Mouse (Mus musculus) neural tube, embryonic 12.5 days (tissue): ENCODE measurements around the gene Serp1. TPM values are rescaled to one million over a fixed set of nuclear protein-coding genes. Genes with fewer than 3 reads are reported as not detected.
"Not testable (repeated sequence)": the region's sequence is repeated elsewhere in the genome, so short reads cannot be mapped to it uniquely, and the experiment has no call there.

ENCODE experiments used
- ATAC-seq: fragments of 200-750 bp; cut with Nextera tagmentation; 2 replicates; pipeline ENCODE4 v1.8.0; 2017; ENCODE audit warnings: low read depth, mild to moderate bottlenecking, moderate TSS enrichment, moderate library complexity; ENCODE audit not compliant: low FRiP score
- H3K27ac ChIP-seq: fragments of 300-500 bp; sonication (generic); 2 replicates; pipeline ENCODE4 v1.5.1; 2016
- H3K27me3 ChIP-seq: fragments of 300-500 bp; sonication (generic); replicated peaks from 2 replicates; pipeline ENCODE4 v1.6.1; 2016; ENCODE audit warnings: mild to moderate bottlenecking
- H3K36me3 ChIP-seq: fragments of 300-500 bp; sonication (generic); 2 replicates; pipeline ENCODE4 v1.6.1; 2016; ENCODE audit warnings: mild to moderate bottlenecking
- H3K4me1 ChIP-seq: fragments of 300-500 bp; sonication (generic); 2 replicates; pipeline ENCODE4 v1.6.1; 2016
- H3K4me2 ChIP-seq: fragments of 300-500 bp; sonication (generic); replicated peaks from 2 replicates; pipeline ENCODE4 v1.6.1; 2016; ENCODE audit warnings: mild to moderate bottlenecking
- H3K4me3 ChIP-seq: fragments of 300-500 bp; sonication (generic); 2 replicates; pipeline ENCODE4 v1.5.1; 2016
- H3K9ac ChIP-seq: fragments of 300-500 bp; sonication (generic); 2 replicates; pipeline ENCODE4 v1.6.1; 2016; ENCODE audit warnings: mild to moderate bottlenecking
- H3K9me3 ChIP-seq: fragments of 300-500 bp; sonication (generic); 2 replicates; pipeline ENCODE4 v1.6.1; 2016; ENCODE audit warnings: mild to moderate bottlenecking
- WGBS: fragments of 180-500 bp; shearing (Covaris S2); methylation state at CpG from one replicate; pipeline ENCODE4 v1.1.7; 2016; 5-methylcytosine and 5-hydroxymethylcytosine counted together
- polyA plus RNA-seq: library from polyadenylated mRNA; unstranded; fragments of >200 nt; fragmentation: Nextera tagmentation; extraction: Ambion mirVana; gene quantifications from 2 replicates; pipeline ENCODE4 v1.2.1, GENCODE M21; 2016

The Serp1 gene
- polyA plus RNA-seq, 1 experiment from 2014 or later: 116 TPM

DNA sequence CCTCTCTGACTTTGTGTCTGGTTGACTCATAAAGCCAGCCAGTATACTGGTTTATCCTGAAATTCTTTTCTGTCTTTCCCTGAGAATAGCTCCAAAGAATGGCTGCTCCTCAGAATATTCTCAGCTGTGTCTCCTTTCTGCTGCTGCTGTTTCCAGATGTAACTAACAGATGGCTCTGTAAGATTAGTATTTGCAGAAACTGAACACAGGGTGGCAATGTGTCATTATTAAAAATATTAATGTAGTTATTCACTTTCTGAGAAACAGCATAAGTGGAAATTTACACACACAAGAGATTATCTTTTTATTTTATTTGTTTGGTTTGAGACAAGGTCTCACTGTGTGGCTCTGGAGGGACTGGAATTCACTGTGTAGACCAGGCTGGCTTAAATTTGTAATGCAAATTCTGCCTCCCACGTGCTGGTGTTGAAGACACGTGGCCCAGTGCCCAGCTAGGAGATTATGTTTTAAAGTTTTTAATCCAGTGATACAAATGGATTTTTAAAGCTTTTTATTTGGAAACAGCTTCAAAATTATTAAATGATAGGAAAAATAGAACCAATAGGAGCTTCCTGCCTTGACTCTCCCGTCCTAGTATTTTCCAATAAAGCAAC, 21.9 kb downstream of the Serp1 start:
- Histone ChIP-seq H3K9ac (no peak overlapping the region), H3K4me2 (no peak overlapping the region), H3K27me3 (no peaks in the 10 kb centered on the region), H3K9me3 (no peaks in the 10 kb centered on the region), H3K27ac (no peak overlapping the region), H3K4me3 (no peak overlapping the region), H3K4me1 (no peaks in the 10 kb centered on the region), H3K36me3 (no peaks in the 10 kb centered on the region)
- ATAC-seq: no peak
- 67% methylated on average over 3 of the region's 3 CpGs for WGBS

DNA sequence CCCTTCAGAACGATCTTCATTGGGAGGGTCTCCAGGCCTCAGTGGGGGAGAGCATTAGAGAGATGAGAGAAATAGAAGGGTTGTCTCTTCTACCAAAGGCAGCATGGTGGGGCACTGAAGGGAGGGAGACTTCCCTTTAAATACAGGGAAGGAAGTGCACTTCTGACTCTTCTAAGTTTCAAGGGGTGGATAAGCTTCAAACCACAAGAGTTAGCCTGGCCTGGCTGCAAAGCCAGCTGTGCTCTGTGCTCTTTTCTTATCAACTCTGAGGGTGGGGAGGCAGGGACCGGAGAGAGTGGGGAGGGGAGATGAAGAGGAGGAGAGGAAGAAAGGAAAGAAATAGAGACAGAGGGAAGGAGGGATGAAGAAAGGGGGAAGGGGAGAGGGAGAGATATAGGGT, 23.7 kb downstream of the Serp1 start:
- Histone ChIP-seq H3K27ac (no peak overlapping the region), H3K4me3 (no peak overlapping the region), H3K4me2 (no peak overlapping the region), H3K36me3 (no peaks in the 10 kb centered on the region), H3K27me3 (no peaks in the 10 kb centered on the region), H3K4me1 (no peaks in the 10 kb centered on the region), H3K9me3 (no peaks in the 10 kb centered on the region), H3K9ac (no peak overlapping the region)
- WGBS: 84% methylated on average over 2 of the region's 2 CpGs
- ATAC-seq: no peak

- H3K27me3 ChIP-seq: no peaks in the 10 kb centered on the region
- no peak overlapping the region for H3K9ac ChIP-seq
- H3K4me2 ChIP-seq: no peak overlapping the region
- ATAC-seq: no peak
- no peaks in the 10 kb centered on the region for H3K9me3 ChIP-seq
- no peak overlapping the region for H3K4me3 ChIP-seq
- H3K36me3 ChIP-seq: no peaks in the 10 kb centered on the region
- WGBS: 83% methylated on average over 4 of the region's 4 CpGs
- no peak overlapping the region for H3K27ac ChIP-seq
- no peaks in the 10 kb centered on the region for H3K4me1 ChIP-seq
Observed at GRCm38 (mm10) chr3:58493621-58494020, 32.1 kb downstream of the Serp1 start.

GRCm38 (mm10) chr3:58490787-58491186, 34.9 kb downstream of the Serp1 start:
- 80% methylated on average over 7 of the region's 7 CpGs for WGBS
- Histone ChIP-seq H3K4me3 (no peak overlapping the region), H3K4me2 (no peak overlapping the region), H3K36me3 (no peaks in the 10 kb centered on the region), H3K27me3 (no peaks in the 10 kb centered on the region), H3K9ac (no peak overlapping the region), H3K9me3 (no peaks in the 10 kb centered on the region), H3K27ac (no peak overlapping the region), H3K4me1 (no peaks in the 10 kb centered on the region)
- ATAC-seq: no peak

DNA sequence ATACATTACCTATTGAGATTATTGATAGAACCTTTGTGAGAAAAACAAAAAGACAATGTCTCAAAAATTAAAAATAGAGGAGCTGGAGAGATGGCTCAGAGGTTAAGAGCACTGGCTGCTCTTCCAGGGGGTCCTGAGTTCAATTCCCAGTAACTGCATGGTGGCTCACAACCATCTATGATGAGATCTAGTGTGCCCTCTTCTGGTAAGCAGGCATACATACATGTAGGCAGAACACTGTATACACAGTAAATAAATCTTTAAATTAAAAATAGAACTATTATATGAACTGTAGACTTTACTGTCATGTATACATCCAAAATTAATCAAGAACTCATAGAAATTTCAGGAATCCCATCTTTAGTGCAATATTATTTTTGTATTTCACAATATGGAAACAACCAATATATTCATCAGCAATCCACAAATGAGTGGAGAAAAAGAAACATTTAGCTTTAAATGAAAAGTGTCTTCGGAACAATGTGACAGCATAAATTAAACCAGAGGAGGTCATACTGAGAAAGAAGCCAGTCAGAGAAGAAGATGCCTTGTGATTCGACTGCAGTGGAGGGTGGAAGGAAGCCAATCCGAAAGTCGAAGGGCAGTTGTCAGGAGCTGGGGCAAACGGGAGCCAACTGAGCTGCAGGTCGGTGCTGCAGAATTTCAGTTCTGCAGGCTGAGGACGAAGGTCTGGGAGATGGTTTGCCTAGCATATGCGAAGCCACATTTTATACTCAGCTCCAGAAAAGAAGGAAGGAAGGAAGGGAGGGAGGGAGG, 37.5 kb downstream of the Serp1 start:
- Histone ChIP-seq H3K36me3 (no peaks in the 10 kb centered on the region), H3K9me3 (no peaks in the 10 kb centered on the region), H3K4me3 (no peak overlapping the region), H3K4me2 (no peak overlapping the region), H3K9ac (no peak overlapping the region), H3K27me3 (no peaks in the 10 kb centered on the region), H3K4me1 (no peaks in the 10 kb centered on the region), H3K27ac (no peak overlapping the region)
- WGBS: 75% methylated on average over 7 of the region's 8 CpGs
- no peak for ATAC-seq

- ATAC-seq: no peak
- H3K9ac ChIP-seq: no peak overlapping the region
- H3K4me2 ChIP-seq: no peak overlapping the region
- no peaks in the 10 kb centered on the region for H3K4me1 ChIP-seq
- no peak overlapping the region for H3K27ac ChIP-seq
- no peaks in the 10 kb centered on the region for H3K9me3 ChIP-seq
- no peaks in the 10 kb centered on the region for H3K27me3 ChIP-seq
- no peaks in the 10 kb centered on the region for H3K36me3 ChIP-seq
- WGBS: 70% methylated on average over 3 of the region's 3 CpGs
- H3K4me3 ChIP-seq: no peak overlapping the region
Observed at GRCm38 (mm10) chr3:58487121-58487520, 38.6 kb downstream of the Serp1 start.

DNA sequence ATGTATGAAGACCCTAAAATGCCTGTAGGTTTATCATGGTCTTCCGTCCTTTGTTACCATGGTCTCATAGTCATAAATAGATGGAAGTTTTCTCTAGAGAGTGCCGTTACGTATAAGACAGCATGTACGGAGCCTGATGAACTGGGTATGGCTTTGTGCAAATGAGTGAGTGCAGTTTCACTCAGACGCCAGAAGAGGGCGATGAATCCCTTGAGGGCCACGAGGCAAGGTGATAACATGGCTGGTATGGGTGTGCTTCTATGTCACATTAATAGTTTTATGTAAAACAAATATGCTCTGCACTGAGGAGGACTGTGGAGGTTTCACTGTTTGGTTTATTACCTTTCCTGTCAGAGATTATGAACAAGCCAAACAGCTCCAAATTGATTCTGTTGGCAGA, 39.8 kb downstream of the Serp1 start:
- no peak for ATAC-seq
- H3K4me3 ChIP-seq: no peak overlapping the region
- H3K27ac ChIP-seq: no peak overlapping the region
- H3K9me3 ChIP-seq: no peaks in the 10 kb centered on the region
- H3K36me3 ChIP-seq: no peaks in the 10 kb centered on the region
- no peaks in the 10 kb centered on the region for H3K4me1 ChIP-seq
- WGBS: 72% methylated on average over 7 of the region's 7 CpGs
- H3K9ac ChIP-seq: no peak overlapping the region
- H3K27me3 ChIP-seq: no peaks in the 10 kb centered on the region
- H3K4me2 ChIP-seq: no peak overlapping the region

GRCm38 (mm10) chr3:58478755-58479455, 46.8 kb downstream of the Serp1 start:
- Histone ChIP-seq H3K9me3 (no peaks in the 10 kb centered on the region), H3K36me3 (no peaks in the 10 kb centered on the region), H3K27ac (no peak overlapping the region), H3K9ac (no peak overlapping the region), H3K4me3 (no peak overlapping the region), H3K4me2 (no peak overlapping the region), H3K4me1 (no peaks in the 10 kb centered on the region), H3K27me3 (no peaks in the 10 kb centered on the region)
- WGBS: 87% methylated on average over 2 of the region's 2 CpGs
- no peak for ATAC-seq

GRCm38 (mm10) chr3:58475298-58475697, 50.4 kb downstream of the Serp1 start:
- WGBS: 94% methylated on average over 1 of the region's 1 CpGs
- H3K4me2 ChIP-seq, ATAC-seq, H3K36me3 ChIP-seq, H3K4me3 ChIP-seq, H3K9ac ChIP-seq, H3K4me1 ChIP-seq, H3K27ac ChIP-seq, H3K9me3 ChIP-seq, H3K27me3 ChIP-seq: not testable (repeated sequence)

Other genes with a start within 250 kb of the Serp1 start
- gene Tsc22d2, start 111.2 kb downstream of the Serp1 start, polyA plus RNA-seq: 14.8 and 15.4 TPM in 2 replicates
- 47.4 and 49.8 TPM in 2 replicates for gene Eif2a, start 71 bp downstream of the Serp1 start, polyA plus RNA-seq
- gene Selenot, start 50.7 kb upstream of the Serp1 start, polyA plus RNA-seq: 23.2 and 23.7 TPM in 2 replicates
- 0.19 TPM in 1 of 2 replicates, not detected in the other for gene Erich6, start 111.3 kb upstream of the Serp1 start, polyA plus RNA-seq
- 8.0 and 8.4 TPM in 2 replicates for gene Siah2, start 166.5 kb upstream of the Serp1 start, polyA plus RNA-seq